Mouse (Mus musculus): ENCODE measurements at regions not wholly inside any gene's neighbourhood (a gene's known extent, or its start where the extent isn't known, plus 50 kb on each side); places are given as distances from the start of the nearest gene placed in this dataset.

- TF ChIP-seq POLR2A (IDR thresholded peaks at IDR 0.05; ENCODE audit: insufficient read length, low read depth) (no peak), MAX (IDR thresholded peaks at IDR 0.05; ENCODE audit: low read depth) (no peak)
Measured at GRCm38 (mm10) chr12:29177145-29177544, 351.0 kb upstream of the Myt1l start.
